Mouse (Mus musculus) myocyte (in vitro differentiated cells): Measurements from ENCODE around the gene Dcun1d2.

Experiments
- E2F4 ChIP-seq: IDR thresholded peaks from one replicate; pipeline ENCODE4 v1.6.1; 2011; ENCODE audit warnings: mild to moderate bottlenecking, control low read depth, moderate library complexity; ENCODE audit not compliant: insufficient read depth
- POLR2A ChIP-seq: IDR thresholded peaks from one replicate; pipeline ENCODE4 v1.6.1; 2011; ENCODE audit warnings: low read depth, mild to moderate bottlenecking, control low read depth, moderate library complexity; ENCODE audit not compliant: insufficient read length
- USF1 ChIP-seq: IDR thresholded peaks from one replicate; pipeline ENCODE4 v1.6.1; 2011; ENCODE audit warnings: low read depth, mild to moderate bottlenecking, control low read depth, moderate library complexity

DNA sequence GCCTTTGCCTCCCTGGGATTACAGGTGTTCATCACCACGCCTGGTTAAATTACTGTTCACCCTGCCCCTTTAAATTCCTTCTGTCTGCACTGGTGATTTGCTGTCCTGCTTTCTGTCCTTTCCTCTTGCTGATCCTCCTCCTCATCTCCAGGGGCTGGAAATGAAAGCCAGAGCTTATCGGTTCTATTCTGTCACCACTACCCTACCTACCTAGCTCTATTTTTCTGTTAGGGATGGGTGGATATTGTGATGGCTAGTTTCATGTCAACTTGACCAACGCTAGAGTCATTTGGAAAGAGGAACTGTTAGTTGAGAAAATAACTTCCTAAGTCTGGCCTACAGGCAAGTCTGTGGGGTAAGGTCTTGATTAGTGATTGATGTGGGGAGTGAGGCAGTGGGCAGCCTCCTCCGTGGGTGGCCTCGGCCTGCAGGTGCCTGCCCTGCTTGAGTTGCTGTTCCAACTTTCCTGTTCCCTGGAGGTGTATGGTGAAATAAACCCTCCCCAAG lies 10.9 kb downstream of the Dcun1d2 start:
- TF ChIP-seq POLR2A (no peak), E2F4 (no peak), USF1 (no peak)
